Mouse (Mus musculus) adrenal gland, adult (tissue): ENCODE results near the gene Vopp1.

Experiments
- DNase-seq, 2 experiments: peaks; one replicate each; pipeline ENCODE4 v3.0.0; 2022 to 2023; ENCODE audit warnings: low spot score in 1 of 2; ENCODE audit not compliant: inconsistent age in 2 of 2

Gene Vopp1

GRCm38 (mm10) chr6:57784251-57784650, 40.7 kb downstream of the Vopp1 start:
- no peak for DNase-seq

GRCm38 (mm10) chr6:57782658-57783057, 42.3 kb downstream of the Vopp1 start:
- DNase-seq, result no peak

GRCm38 (mm10) chr6:57780359-57780758, 44.6 kb downstream of the Vopp1 start:
- no peak for DNase-seq

- no peak for DNase-seq
These were observed 51.2 kb downstream of the Vopp1 start for GRCm38 (mm10) chr6:57773792-57774191.

GRCm38 (mm10) chr6:57770467-57771190, 54.3 kb downstream of the Vopp1 start:
- DNase-seq, result no peak

GRCm38 (mm10) chr6:57768948-57769525, 55.9 kb downstream of the Vopp1 start:
- DNase-seq, result no peak

GRCm38 (mm10) chr6:57767112-57767868, 57.7 kb downstream of the Vopp1 start:
- DNase-seq, result no peak

GRCm38 (mm10) chr6:57766287-57766686, 58.7 kb downstream of the Vopp1 start:
- no peak for DNase-seq

- peak; percentile 12 to 38 for DNase-seq
These were observed 59.7 kb downstream of the Vopp1 start for GRCm38 (mm10) chr6:57765095-57765878.

GRCm38 (mm10) chr6:57763054-57763453, 61.9 kb downstream of the Vopp1 start:
- no peak for DNase-seq

GRCm38 (mm10) chr6:57753962-57754759, 70.8 kb downstream of the Vopp1 start:
- DNase-seq, result no peak

- DNase-seq, result no peak
These were observed 79.2 kb downstream of the Vopp1 start for GRCm38 (mm10) chr6:57745748-57746129.

- no peak for DNase-seq
These were observed 79.8 kb downstream of the Vopp1 start for GRCm38 (mm10) chr6:57744974-57745747.

GRCm38 (mm10) chr6:57744123-57744522, 80.8 kb downstream of the Vopp1 start:
- no peak for DNase-seq

- DNase-seq, result peak in 1 of 2 experiments; percentile 56
These were observed 81.6 kb downstream of the Vopp1 start for GRCm38 (mm10) chr6:57743333-57743732.

- no peak for DNase-seq
These were observed 82.2 kb downstream of the Vopp1 start for GRCm38 (mm10) chr6:57742749-57743148.

GRCm38 (mm10) chr6:57721347-57721746, 103.6 kb downstream of the Vopp1 start:
- no peak for DNase-seq

GRCm38 (mm10) chr6:57711726-57712125, 113.2 kb downstream of the Vopp1 start:
- DNase-seq, result no peak

- DNase-seq, result peak in 1 of 2 experiments; percentile 41
These were observed 118.2 kb downstream of the Vopp1 start for GRCm38 (mm10) chr6:57706721-57707120.

- peak; percentile 21 to 55 for DNase-seq
These were observed 121.3 kb downstream of the Vopp1 start for GRCm38 (mm10) chr6:57703703-57704102.
